Mouse (Mus musculus) megakaryocyte, embryonic 14.5 days (primary cell): ENCODE measurements around the gene Aph1a. TPM values are rescaled to one million over a fixed set of nuclear protein-coding genes. Genes with fewer than 3 reads are reported as not detected.
"Not testable (repeated sequence)": the region's sequence is repeated elsewhere in the genome, so short reads cannot be mapped to it uniquely, and the experiment has no call there.

Experiments
- H3K27me3 ChIP-seq: replicated peaks from 2 replicates; pipeline ENCODE3; 2012; ENCODE audit warnings: inconsistent platforms
- H3K36me3 ChIP-seq: replicated peaks from 2 replicates; pipeline ENCODE3; 2012; ENCODE audit warnings: low read length, inconsistent platforms, mixed read lengths
- H3K4me1 ChIP-seq: 2 replicates; pipeline ENCODE4 v1.6.1; 2012; ENCODE audit warnings: inconsistent platforms
- H3K4me3 ChIP-seq: replicated peaks from 2 replicates; pipeline ENCODE3; 2012; ENCODE audit warnings: moderate library complexity, mild to moderate bottlenecking, inconsistent platforms
- H3K9me3 ChIP-seq: 2 replicates; pipeline ENCODE4 v1.6.1; 2012; ENCODE audit warnings: inconsistent platforms
- FLI1 ChIP-seq: IDR thresholded peaks from 2 replicates; pipeline ENCODE4 v1.6.1; 2012; ENCODE audit warnings: low read length, inconsistent platforms, mixed read lengths
- GATA1 ChIP-seq: IDR thresholded peaks from 3 replicates; pipeline ENCODE4 v1.6.1; 2012; ENCODE audit warnings: mixed read lengths, low read length, inconsistent platforms, borderline replicate concordance
- polyA plus RNA-seq: library from polyadenylated mRNA; stranded (reverse); fragments of >175 nt; gene quantifications from 2 replicates; pipeline ENCODE4 v1.2.3, GENCODE M21; 2012; ENCODE audit warnings: low replicate concordance; ENCODE audit not compliant: insufficient read depth

Aph1a gene
- polyA plus RNA-seq, 1 experiment: 61.7 TPM

- no peaks in the 10 kb centered on the region for H3K9me3 ChIP-seq
- H3K27me3 ChIP-seq: peaks cover 4% of the 10 kb centered on the region
- TF ChIP-seq FLI1: no peak
- TF ChIP-seq GATA1: no peak
- no peak overlapping the region for H3K4me3 ChIP-seq
- H3K36me3 ChIP-seq: peaks cover 17% of the 10 kb centered on the region
- H3K4me1 ChIP-seq: peaks cover 35% of the 10 kb centered on the region
Measured at GRCm38 (mm10) chr3:95884400-95884799, 9.4 kb upstream of the Aph1a start.

DNA sequence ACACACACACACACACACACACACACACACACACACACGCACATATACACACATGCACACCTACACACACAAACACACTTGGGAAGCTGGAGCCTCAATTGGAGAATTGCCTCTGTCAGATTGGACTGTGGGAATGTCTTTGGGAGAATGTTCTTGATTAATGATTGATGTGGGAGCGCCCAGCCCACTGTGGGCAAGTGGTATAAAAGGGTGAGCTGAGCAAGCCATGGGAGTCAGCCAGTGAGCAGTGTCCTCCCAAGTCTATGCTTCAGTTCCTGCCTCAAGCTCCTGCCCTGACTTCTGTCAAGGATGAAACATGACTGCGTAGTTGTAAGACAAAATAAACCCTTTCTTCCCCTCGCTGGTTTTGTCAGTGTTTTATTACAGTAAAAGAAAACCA lies 6.2 kb upstream of the Aph1a start:
- peaks cover 7% of the 10 kb centered on the region for H3K36me3 ChIP-seq
- TF ChIP-seq FLI1 (no peak), GATA1 (no peak)
- H3K4me1 ChIP-seq: peaks cover 40% of the 10 kb centered on the region
- no peak overlapping the region for H3K4me3 ChIP-seq
- peaks cover 4% of the 10 kb centered on the region for H3K27me3 ChIP-seq
- no peaks in the 10 kb centered on the region for H3K9me3 ChIP-seq

- Histone ChIP-seq H3K4me1 (peaks cover 43% of the 10 kb centered on the region), H3K27me3 (peaks cover 4% of the 10 kb centered on the region), H3K36me3 (peaks cover 4% of the 10 kb centered on the region), H3K9me3 (no peaks in the 10 kb centered on the region), H3K4me3 (no peak overlapping the region)
- TF ChIP-seq FLI1 (no peak), GATA1 (no peak)
Measured at GRCm38 (mm10) chr3:95889664-95890063, 4.1 kb upstream of the Aph1a start.

- TF ChIP-seq FLI1 (no peak), GATA1 (no peak)
- Histone ChIP-seq H3K4me3 (peak within 1 kb of the TSS; percentile 90), H3K36me3 (peaks cover 12% of the 10 kb centered on the region), H3K4me1 (peaks cover 55% of the 10 kb centered on the region), H3K27me3 (peaks cover 3% of the 10 kb centered on the region), H3K9me3 (no peaks in the 10 kb centered on the region)
Measured at GRCm38 (mm10) chr3:95891211-95892065, 2.3 kb upstream of the Aph1a start, which contains the start of gene BC028528. Gene BC028528, minus strand, starts transcription at chr3:95892005.

DNA sequence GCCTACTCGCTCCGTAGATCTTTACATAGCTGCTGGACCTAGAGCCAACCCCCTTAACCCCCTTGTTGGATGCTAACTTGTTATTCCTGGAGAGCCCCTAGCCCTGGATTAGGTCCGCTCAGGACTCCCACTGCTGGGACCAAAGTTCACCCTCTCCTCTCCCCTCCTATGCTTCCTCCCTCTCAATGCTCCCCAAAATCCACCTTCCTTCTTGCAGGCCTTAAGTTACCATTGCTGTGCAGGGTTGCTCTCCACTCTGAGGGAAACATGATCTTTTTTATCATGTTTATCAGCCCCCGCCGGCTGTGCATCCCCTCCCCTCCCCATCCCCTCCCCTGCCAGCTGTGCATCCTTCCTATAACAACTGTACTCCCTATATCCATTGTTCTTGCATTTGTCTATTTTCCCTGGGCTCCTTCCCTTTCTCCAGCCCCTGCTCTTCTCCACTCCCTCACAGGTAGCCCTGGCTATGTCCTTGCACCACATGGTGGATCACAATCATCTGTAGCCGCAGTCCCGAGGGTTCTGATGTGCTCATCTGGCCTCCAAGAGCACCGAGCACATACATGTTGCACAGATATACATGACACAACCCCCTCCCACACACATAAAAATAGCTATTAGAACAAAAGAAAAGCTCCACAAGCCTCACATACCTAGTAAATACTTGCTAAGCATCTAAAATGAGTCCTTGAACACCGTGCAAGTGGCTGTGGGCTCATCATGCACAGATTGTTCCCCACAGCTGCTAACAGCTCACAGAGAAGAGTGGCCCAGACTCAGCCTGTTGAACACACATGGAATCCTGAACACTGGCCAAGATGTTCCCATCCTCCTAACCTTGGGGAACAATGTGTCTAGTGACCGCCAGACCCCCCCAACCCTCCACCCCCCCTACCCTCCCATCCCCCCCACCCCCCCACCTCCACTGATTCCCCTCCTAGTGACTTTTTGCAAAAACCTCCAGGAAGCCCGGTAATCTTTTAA lies 1.4 kb upstream of the Aph1a start:
- H3K4me3 ChIP-seq: peak overlapping the region; percentile 90
- no peak for TF ChIP-seq GATA1
- no peak for TF ChIP-seq FLI1
- peaks cover 55% of the 10 kb centered on the region for H3K4me1 ChIP-seq

DNA sequence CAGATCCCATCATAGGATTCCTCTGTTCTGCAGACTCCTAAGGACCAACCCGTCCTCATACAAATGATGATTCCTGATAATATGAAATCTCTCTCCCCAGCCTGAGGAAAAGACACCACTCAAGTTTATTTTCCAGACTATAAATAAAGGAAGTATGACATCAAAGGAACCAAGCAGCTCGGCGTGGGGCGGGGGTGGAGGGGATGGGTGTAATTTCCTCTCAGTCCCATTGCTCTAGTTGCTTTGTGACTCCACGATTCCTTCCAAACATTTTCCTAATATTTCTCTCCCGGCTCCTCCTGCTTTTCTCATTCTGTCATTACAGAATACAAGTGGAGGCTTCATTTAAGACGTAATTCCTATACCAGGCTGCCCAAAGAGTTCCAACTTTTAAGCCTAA lies 643 bp upstream of the Aph1a start:
- Histone ChIP-seq H3K27me3 (no peaks in the 10 kb centered on the region), H3K4me1 (peaks cover 53% of the 10 kb centered on the region), H3K4me3 (peak overlapping the region; percentile 91), H3K36me3 (peaks cover 15% of the 10 kb centered on the region), H3K9me3 (no peaks in the 10 kb centered on the region)
- TF ChIP-seq GATA1 (no peak), FLI1 (no peak)

More for the DNA sequence above, 1.4 kb upstream of the Aph1a start:
- H3K27me3 ChIP-seq: peaks cover 3% of the 10 kb centered on the region
- peaks cover 9% of the 10 kb centered on the region for H3K36me3 ChIP-seq
- no peaks in the 10 kb centered on the region for H3K9me3 ChIP-seq

DNA sequence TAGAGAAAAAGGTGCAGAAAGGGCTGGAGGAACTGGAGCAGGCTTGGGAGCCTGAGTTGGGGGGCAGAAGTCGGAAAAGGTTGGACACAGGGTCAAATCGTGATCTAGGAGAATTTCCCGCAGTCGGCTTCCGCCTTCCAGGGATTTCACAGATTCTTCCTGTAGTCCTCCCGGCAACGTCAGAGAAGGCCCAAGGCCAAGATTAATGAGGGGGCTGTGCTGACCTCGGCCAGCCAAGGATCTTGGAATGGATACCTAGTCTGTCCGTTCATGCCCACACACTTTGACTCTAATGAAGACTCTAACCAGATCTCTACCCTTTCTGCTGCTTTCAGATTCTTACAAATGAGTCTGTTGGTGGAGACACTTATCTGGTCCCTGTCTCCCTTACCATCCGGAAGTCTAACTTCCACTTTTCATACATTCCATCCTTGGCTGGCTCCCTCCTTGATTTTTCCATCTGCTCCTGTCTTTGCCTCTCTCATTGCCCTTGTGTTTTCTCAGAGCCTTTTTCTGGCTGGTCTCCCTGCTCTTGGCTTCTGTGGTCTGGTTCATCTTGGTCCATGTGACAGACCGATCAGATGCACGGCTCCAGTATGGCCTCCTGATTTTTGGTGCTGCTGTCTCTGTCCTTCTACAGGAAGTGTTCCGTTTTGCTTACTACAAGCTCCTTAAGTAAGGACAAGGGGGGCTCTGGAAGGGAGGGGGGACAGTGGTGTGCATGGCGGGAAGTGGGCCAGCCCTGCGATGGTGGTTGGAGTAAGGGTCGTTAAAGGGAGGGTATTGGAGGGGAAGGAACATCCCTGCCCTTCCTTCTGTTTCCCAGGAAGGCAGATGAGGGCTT lies 770 bp downstream of the Aph1a start:
- H3K4me1 ChIP-seq: peaks cover 53% of the 10 kb centered on the region
- no peak for TF ChIP-seq FLI1
- no peak for TF ChIP-seq GATA1
- no peaks in the 10 kb centered on the region for H3K9me3 ChIP-seq
- peaks cover 4% of the 10 kb centered on the region for H3K27me3 ChIP-seq
- H3K4me3 ChIP-seq: peak overlapping the region; percentile 94
- H3K36me3 ChIP-seq: peaks cover 15% of the 10 kb centered on the region

- peaks cover 15% of the 10 kb centered on the region for H3K36me3 ChIP-seq
- peak overlapping the region; percentile 62 for H3K4me3 ChIP-seq
- H3K4me1 ChIP-seq: peaks cover 50% of the 10 kb centered on the region
- H3K27me3 ChIP-seq: peaks cover 12% of the 10 kb centered on the region
- not testable (repeated sequence) for H3K9me3 ChIP-seq
Measured at GRCm38 (mm10) chr3:95895501-95895900, 1.7 kb downstream of the Aph1a start.

- peaks cover 15% of the 10 kb centered on the region for H3K36me3 ChIP-seq
- H3K9me3 ChIP-seq: no peaks in the 10 kb centered on the region
- no peak overlapping the region for H3K4me3 ChIP-seq
- TF ChIP-seq FLI1 (no peak), GATA1 (no peak)
- H3K27me3 ChIP-seq: peaks cover 53% of the 10 kb centered on the region
- H3K4me1 ChIP-seq: peaks cover 39% of the 10 kb centered on the region
Measured at GRCm38 (mm10) chr3:95899800-95900524, 6.2 kb downstream of the Aph1a start.
